Comparison of ENCODE assay signal across 7 mouse cellular contexts in the genomic region with DNA sequence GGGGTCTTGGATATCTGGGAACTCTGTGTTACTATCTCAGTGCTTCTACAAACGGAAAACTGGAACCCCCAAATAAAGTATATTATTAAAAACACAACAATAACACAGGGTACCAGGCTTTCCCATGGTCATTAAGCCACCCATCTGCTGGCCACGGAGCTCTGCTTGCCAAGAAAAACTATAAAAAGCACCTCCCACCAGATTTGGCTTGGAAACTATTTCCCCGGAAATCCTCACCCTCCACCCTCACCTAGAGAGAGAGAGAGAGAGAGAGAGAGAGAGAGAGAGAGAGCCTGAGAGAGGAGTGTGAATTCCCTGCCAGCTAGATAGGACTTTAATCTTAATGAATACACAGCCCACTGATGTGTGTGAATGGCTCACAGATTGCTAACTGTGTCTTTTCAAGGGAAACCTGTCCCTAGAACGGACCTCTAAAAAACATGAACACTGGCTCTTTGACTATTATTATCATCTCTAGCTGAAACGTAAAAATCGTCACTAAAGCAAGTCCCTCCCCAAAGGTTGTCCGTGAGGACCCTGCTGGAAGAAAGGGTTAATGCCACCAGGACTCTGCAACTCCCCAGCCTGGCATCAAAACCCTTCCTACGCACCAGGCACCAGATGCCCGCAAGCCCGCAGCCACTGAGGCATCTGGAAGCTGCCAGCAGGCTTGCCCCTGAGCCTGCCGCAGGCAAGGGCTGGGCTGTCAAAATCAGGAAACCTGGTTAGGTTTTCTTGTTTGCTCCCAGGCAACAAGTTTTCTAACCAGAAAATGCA. TPM values are rescaled to one million over a fixed set of nuclear protein-coding genes. Genes with fewer than 3 reads are reported as not detected.
A peak's percentile ranks its signal among the peaks of the same experiment; 100 is the strongest.
DNase-seq lines count a peak whose midpoint lies in the region; ATAC-seq and TF ChIP-seq lines count a peak whose summit lies in the region.

No protein-coding gene starts in this region.

- H3K9me3 ChIP-seq in forebrain, postnatal 0 days (ENCODE audit: low read length): no peaks in the 10 kb centered on the region

- H3K27ac ChIP-seq in left cerebral cortex, adult 2 months: no peak overlapping the region
- H3K27ac ChIP-seq in forebrain, postnatal 0 days (ENCODE audit: low read depth, low read length): peak overlapping the region; percentile 9; the same call in 1 of the 2 replicates

- DNase-seq in left cerebral cortex, adult 2 months (ENCODE audit: extremely low spot score in 1 of 2, low spot score in 2 of 2): peak in 1 of 2 experiments; percentile 35
- DNase-seq in left cerebral cortex, adult 8-10 months (ENCODE audit: low spot score in 2 of 2): no peak
- peak; percentile 74 for DNase-seq in brain, adult 2 months (ENCODE audit: low read depth, low spot score)
- DNase-seq in forebrain, postnatal 0 days: peak; percentile 69
- no peak for DNase-seq in spleen, adult 18-20 months
- no peak for DNase-seq in adrenal gland, adult (ENCODE audit: inconsistent age in 2 of 2, low spot score in 1 of 2)

- peaks cover 16% of the 10 kb centered on the region; the same call in 1 of the 2 replicates for H3K4me1 ChIP-seq in forebrain, postnatal 0 days (ENCODE audit: insufficient read depth)

- peak overlapping the region; percentile 32 for H3K4me3 ChIP-seq in left cerebral cortex, adult 2 months
- H3K4me3 ChIP-seq in forebrain, postnatal 0 days (ENCODE audit: low read depth, low read length): no peak overlapping the region

- 20% methylated on average over 11 of the region's 11 CpGs for WGBS in forebrain, postnatal 0 days

- peak; percentile 81 for ATAC-seq in forebrain, postnatal 0 days
- ATAC-seq in megakaryocyte progenitor cell, adult 5-6 weeks (replicated peaks; ENCODE audit: poor library complexity): peak; percentile 32; the same call in 1 of the 2 replicates

- H3K27me3 ChIP-seq in forebrain, postnatal 0 days (ENCODE audit: insufficient read depth, low read length): peaks cover 4% of the 10 kb centered on the region; the same call in 1 of the 2 replicates

- H3K36me3 ChIP-seq in forebrain, postnatal 0 days (ENCODE audit: insufficient read depth): no peaks in the 10 kb centered on the region

- H3K4me2 ChIP-seq in forebrain, postnatal 0 days (ENCODE audit: low read depth): peak overlapping the region; percentile 52; the same call in 1 of the 2 replicates

- intact Hi-C loops in left cerebral cortex, adult 2 months (cut with DNase I): no loop called here

- no peak; the same call in 1 of the 2 replicates for TF ChIP-seq CTCF in left cerebral cortex, adult 2 months (IDR thresholded peaks at IDR 0.05)
- TF ChIP-seq CTCF in forebrain, postnatal 0 days (IDR thresholded peaks at IDR 0.05; ENCODE audit: low read depth): no peak

- H3K9ac ChIP-seq in forebrain, postnatal 0 days: no peak overlapping the region

RNA-seq across cellular contexts. Expression of gene Nfatc2, which starts 12.7 kb away (rescaled TPM):
- 10 to 100 TPM; 11.2 to 12.1 TPM for total RNA-seq in left cerebral cortex, adult 2 months (2021)
- 10 to 100 TPM; 15.2 to 16.8 (median 15.6) TPM for total RNA-seq in left cerebral cortex, adult 8-10 months (2022)
- total RNA-seq in forebrain, postnatal 0 days (2014; rRNA removed): 2.1 and 3.1 TPM in 2 replicates
- 2.0 and 3.2 TPM in 2 replicates for polyA plus RNA-seq in forebrain, postnatal 0 days (2015; fragmentation: Nextera tagmentation; extraction: Ambion mirVana)
- total RNA-seq in megakaryocyte progenitor cell, adult 5-6 weeks (2015): 1.7 TPM in 2 replicates
- 0.17 and 0.47 TPM in 2 replicates for total RNA-seq in megakaryocyte progenitor cell, adult 5-6 weeks (2017)

Comparison
In these comparisons a context has a peak if more than half of its experiments do, and no peak if none do; other contexts are left out.
1. DNase-seq: peak in brain, adult 2 months (single experiment) and forebrain, postnatal 0 days (single experiment); none in left cerebral cortex, adult 8-10 months (0 of 2), spleen, adult 18-20 months (0 of 2) and adrenal gland, adult (0 of 2).